Mouse (Mus musculus) ES-E14 (cell line): ENCODE data around the gene Agap1.

Experiments used
- CHD2 ChIP-seq: IDR thresholded peaks from 2 replicates; pipeline ENCODE4 v1.6.1; 2014; ENCODE audit warnings: mild to moderate bottlenecking, low read depth, low read length, inconsistent platforms
- HCFC1 ChIP-seq: IDR thresholded peaks from 2 replicates; pipeline ENCODE4 v1.6.1; 2012; ENCODE audit warnings: low read length, inconsistent platforms, borderline replicate concordance; ENCODE audit not compliant: insufficient read depth
- MAFK ChIP-seq: IDR thresholded peaks from 2 replicates; pipeline ENCODE4 v1.6.1; 2014; ENCODE audit warnings: mild to moderate bottlenecking, low read depth, low read length, inconsistent platforms; ENCODE audit not compliant: insufficient read depth
- ZC3H11A ChIP-seq: IDR thresholded peaks from 2 replicates; pipeline ENCODE4 v1.6.1; 2012; ENCODE audit warnings: low read depth, mild to moderate bottlenecking, inconsistent platforms, low read length, borderline replicate concordance
- ZNF384 ChIP-seq: IDR thresholded peaks from 2 replicates; pipeline ENCODE4 v1.6.1; 2012; ENCODE audit warnings: low read depth, low read length, inconsistent platforms

GRCm38 (mm10) chr1:89848356-89849039 lies 393.9 kb downstream of the Agap1 start:
- TF ChIP-seq MAFK (no peak), CHD2 (no peak), ZC3H11A (no peak), HCFC1 (no peak), ZNF384 (no peak)
